Mouse (Mus musculus) myocyte (in vitro differentiated cells): ENCODE measurements at regions not wholly inside any gene's neighbourhood (a gene's known extent, or its start where the extent isn't known, plus 50 kb on each side); places are given as distances from the start of the nearest gene placed in this dataset.

ENCODE experiments used
- CEBPB ChIP-seq: IDR thresholded peaks from 2 replicates; pipeline ENCODE4 v1.6.1; 2011; ENCODE audit warnings: mild to moderate bottlenecking, moderate library complexity; ENCODE audit not compliant: poor library complexity, insufficient read depth, severe bottlenecking
- MAX ChIP-seq: IDR thresholded peaks from one replicate; pipeline ENCODE4 v1.6.1; 2011; ENCODE audit warnings: low read depth, mild to moderate bottlenecking, control low read depth
- MYOD1 ChIP-seq, 3 experiments: IDR thresholded peaks; one replicate each; pipeline ENCODE4 v1.6.1; 2011; ENCODE audit warnings: control low read depth in 2 of 3, low read depth in 2 of 3, mild to moderate bottlenecking in 2 of 3, moderate library complexity in 1 of 3; ENCODE audit not compliant: insufficient read length in 2 of 3, control insufficient read depth in 1 of 3
- MYOG ChIP-seq, 3 experiments: IDR thresholded peaks; one replicate each; pipeline ENCODE4 v1.6.1; 2011; ENCODE audit warnings: control low read depth in 2 of 3, low read depth in 2 of 3, mild to moderate bottlenecking in 2 of 3; ENCODE audit not compliant: insufficient read length in 2 of 3, control insufficient read depth in 1 of 3, insufficient read depth in 1 of 3
- POLR2A ChIP-seq: IDR thresholded peaks from one replicate; pipeline ENCODE4 v1.6.1; 2011; ENCODE audit warnings: low read depth, mild to moderate bottlenecking, control low read depth, moderate library complexity; ENCODE audit not compliant: insufficient read length
- POLR2AphosphoS2 ChIP-seq: IDR thresholded peaks from one replicate; pipeline ENCODE4 v1.6.1; 2011; ENCODE audit warnings: low read depth, control low read depth; ENCODE audit not compliant: insufficient read length
- SRF ChIP-seq: IDR thresholded peaks from one replicate; pipeline ENCODE4 v1.6.1; 2011; ENCODE audit warnings: low read depth; ENCODE audit not compliant: control insufficient read depth, insufficient read length
- TCF12 ChIP-seq: IDR thresholded peaks from one replicate; pipeline ENCODE4 v1.6.1; 2011; ENCODE audit warnings: mild to moderate bottlenecking, control low read depth; ENCODE audit not compliant: poor library complexity, insufficient read depth, severe bottlenecking
- TCF3 ChIP-seq: IDR thresholded peaks from one replicate; pipeline ENCODE4 v1.6.1; 2011; ENCODE audit warnings: low read depth, control low read depth; ENCODE audit not compliant: insufficient read length

DNA sequence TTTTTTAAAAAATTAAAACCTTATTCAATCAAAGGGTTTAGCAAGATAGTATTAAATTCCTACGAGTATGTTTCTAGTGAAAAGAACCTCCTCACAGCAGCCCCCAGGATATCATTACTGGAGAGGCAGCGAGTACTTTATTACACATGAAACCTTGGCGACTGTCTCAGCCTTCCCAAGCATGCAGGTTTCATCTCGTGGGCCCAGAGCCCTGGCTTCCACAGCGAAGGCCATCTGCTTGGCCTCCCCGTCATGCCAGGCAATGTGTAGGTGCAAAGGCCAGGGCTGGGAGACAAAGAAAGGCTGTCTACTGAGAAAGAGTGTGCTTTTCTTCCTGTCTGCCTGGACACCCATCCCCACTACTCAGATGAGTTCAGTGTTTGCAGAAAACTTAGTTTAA is 247.0 kb downstream of the Ptprc start:
- TF ChIP-seq POLR2AphosphoS2 = no peak
- no peak for TF ChIP-seq SRF
- no peak for TF ChIP-seq TCF12
- TF ChIP-seq POLR2A = no peak
- TF ChIP-seq MAX = no peak
- TF ChIP-seq MYOG (IDR thresholded peaks at IDR 0.05; ENCODE audit: control insufficient read depth in 1 of 3, insufficient read depth in 1 of 3, insufficient read length in 2 of 3, low read depth in 2 of 3) = no peak
- no peak for TF ChIP-seq CEBPB
- TF ChIP-seq TCF3 = no peak
- no peak for TF ChIP-seq MYOD1 (IDR thresholded peaks at IDR 0.05; ENCODE audit: control insufficient read depth in 1 of 3, insufficient read length in 2 of 3, low read depth in 2 of 3)
